Mouse (Mus musculus): ENCODE results near the gene Krt27. TPM values are rescaled to one million over a fixed set of nuclear protein-coding genes. Genes with fewer than 3 reads are reported as not detected.

Gene Krt27
- polyA plus RNA-seq, 1 experiment from 2014 or later = not detected

DNA sequence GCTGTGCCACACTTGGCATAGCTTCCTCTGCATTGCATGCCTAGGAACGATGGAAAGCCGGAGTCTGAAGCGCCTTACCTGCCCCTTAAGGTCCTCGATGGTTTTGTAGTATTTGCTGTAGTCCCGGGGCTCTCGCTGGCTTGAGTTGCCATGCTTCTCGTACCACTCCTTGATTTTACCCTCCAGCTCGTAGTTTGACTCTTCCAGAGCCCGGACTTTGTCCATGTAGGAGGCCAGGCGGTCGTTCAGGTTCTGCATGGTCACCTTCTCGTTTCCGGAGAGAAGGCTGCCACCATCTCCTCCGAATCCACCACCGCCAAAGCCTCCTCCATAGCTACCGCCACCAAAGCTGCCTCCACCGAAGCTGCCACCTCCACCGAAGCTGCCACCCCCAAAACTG lies 37.8 kb upstream of the Krt27 start:
- 96% methylated on average over 18 of the region's 18 CpGs for WGBS
- no peak overlapping the region for H3K4me3 ChIP-seq (replicated peaks; ENCODE audit: low read length)
- no peaks in the 10 kb centered on the region for H3K9me3 ChIP-seq (ENCODE audit: control insufficient read depth, low read length)
- H3K9ac ChIP-seq = no peak overlapping the region
- H3K36me3 ChIP-seq (replicated peaks; ENCODE audit: control insufficient read depth, insufficient read depth) = no peaks in the 10 kb centered on the region
- H3K27me3 ChIP-seq (ENCODE audit: control insufficient read depth, insufficient read depth, low read length) = no peaks in the 10 kb centered on the region
- DNase-seq (ENCODE audit: low spot score) (no peak), ATAC-seq (ENCODE audit: low FRiP score) (no peak)
- H3K27ac ChIP-seq = no peak overlapping the region
- peaks cover 14% of the 10 kb centered on the region for H3K4me1 ChIP-seq (replicated peaks; ENCODE audit: control insufficient read depth, insufficient read depth, low read length)
- no peak overlapping the region for H3K4me2 ChIP-seq (replicated peaks)

DNA sequence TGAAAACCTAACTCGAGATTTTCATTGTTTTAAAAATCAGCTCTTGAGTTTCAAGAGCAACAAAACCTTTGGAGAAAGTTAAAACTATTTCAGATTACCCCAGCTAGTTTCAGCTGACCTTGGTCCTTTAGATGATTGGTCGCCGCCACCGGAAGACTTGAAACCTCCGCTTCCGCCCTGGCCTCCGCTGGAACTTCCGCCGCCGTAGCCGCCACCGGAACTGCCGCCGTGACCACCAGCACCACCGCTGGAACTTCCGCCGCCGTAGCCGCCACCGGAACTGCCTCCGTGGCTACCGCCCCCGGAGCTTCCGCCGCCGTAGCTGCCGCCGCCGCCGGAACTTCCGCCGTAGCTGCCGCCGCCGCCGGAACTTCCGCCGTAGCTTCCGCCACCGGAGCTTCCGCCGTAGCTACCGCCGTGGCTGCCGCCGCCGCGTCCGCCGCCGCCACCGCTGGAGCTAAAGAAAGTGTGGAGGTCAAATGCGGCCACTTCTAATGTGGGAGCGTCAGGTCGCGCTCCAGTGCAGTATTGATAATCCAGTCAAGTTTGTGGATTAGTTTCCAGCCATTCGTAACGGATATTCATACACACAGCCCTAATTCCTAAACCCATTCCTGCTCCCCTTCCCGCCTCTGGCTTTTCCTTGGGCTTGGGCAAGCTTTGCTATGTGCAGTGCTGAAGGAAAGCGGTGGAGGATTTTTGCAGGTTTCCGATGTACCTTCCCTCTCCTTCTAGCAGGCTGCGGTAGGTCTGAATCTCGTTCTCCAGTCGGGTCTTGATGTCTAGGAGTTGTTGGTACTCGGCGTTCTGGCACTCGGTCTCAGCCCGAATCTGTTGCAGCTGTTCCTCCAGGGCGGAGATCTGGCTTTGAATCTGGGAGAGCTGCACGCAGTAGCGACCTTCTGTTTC lies 35.2 kb upstream of the Krt27 start:
- Histone ChIP-seq H3K27me3 (ENCODE audit: control insufficient read depth, insufficient read depth, low read length) (no peaks in the 10 kb centered on the region; the same call in 1 of the 2 replicates), H3K27ac (peak overlapping the region; percentile 93), H3K9me3 (ENCODE audit: control insufficient read depth, low read length) (no peaks in the 10 kb centered on the region), H3K9ac (peak overlapping the region; percentile 76), H3K36me3 (replicated peaks; ENCODE audit: control insufficient read depth, insufficient read depth) (no peaks in the 10 kb centered on the region), H3K4me1 (replicated peaks; ENCODE audit: control insufficient read depth, insufficient read depth, low read length) (peaks cover 14% of the 10 kb centered on the region), H3K4me2 (replicated peaks) (peak overlapping the region; percentile 78), H3K4me3 (replicated peaks; ENCODE audit: low read length) (peak overlapping the region; percentile 51)
- 3% methylated on average over 71 of the region's 71 CpGs for WGBS
- DNase-seq (ENCODE audit: low spot score) (peak; percentile 81), ATAC-seq (ENCODE audit: low FRiP score) (peak; percentile 78)

DNA sequence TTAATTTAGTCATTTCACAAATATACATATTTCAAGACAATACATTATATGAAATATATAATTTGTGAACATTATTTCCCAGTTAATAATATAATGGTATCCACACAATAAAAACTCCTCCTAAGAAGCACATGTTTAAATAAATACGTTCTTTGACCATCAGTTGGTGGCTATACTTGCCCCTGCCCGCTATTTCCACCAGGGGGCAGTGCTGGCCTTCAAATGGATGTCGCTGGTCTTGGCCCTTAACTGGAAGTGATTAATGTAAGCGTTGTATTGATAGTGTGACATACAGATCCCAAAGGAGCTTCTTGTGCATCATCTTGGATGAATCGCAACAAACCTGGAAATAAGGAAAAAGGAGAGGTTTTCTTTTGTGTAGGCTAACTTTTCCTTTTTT lies 28.7 kb upstream of the Krt27 start:
- DNase-seq (ENCODE audit: low spot score) = peak; percentile 79
- Histone ChIP-seq H3K9me3 (ENCODE audit: control insufficient read depth, low read length) (no peaks in the 10 kb centered on the region), H3K27me3 (ENCODE audit: control insufficient read depth, insufficient read depth, low read length) (no peaks in the 10 kb centered on the region; the same call in 1 of the 2 replicates), H3K4me2 (replicated peaks) (no peak overlapping the region), H3K36me3 (replicated peaks; ENCODE audit: control insufficient read depth, insufficient read depth) (no peaks in the 10 kb centered on the region), H3K9ac (no peak overlapping the region), H3K4me3 (replicated peaks; ENCODE audit: low read length) (no peak overlapping the region), H3K4me1 (replicated peaks; ENCODE audit: control insufficient read depth, insufficient read depth, low read length) (no peaks in the 10 kb centered on the region), H3K27ac (no peak overlapping the region)
- WGBS = 19% methylated on average over 5 of the region's 5 CpGs
- ATAC-seq (ENCODE audit: low FRiP score) = no peak

DNA sequence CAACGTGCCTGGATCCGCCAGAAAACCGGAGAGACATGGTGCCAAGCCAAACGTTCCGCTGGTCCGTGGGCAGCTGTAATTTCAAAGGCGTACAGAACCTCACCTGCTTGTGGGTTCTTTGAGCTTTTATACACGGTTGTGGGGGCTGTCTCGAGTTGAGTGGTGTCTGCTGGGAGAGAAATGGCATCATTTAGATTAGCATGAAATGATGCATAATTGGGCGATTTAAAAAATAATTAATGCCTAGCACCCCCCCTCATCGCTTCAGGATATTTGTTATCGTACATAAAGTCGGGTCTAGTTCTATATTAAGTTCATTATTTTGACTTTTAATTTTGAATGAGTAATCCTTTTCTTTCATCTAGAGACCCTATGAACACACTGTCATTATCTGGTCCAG lies 23.9 kb upstream of the Krt27 start, which contains the start of gene Krt28:
Krt28 (minus strand) TSS at position 101 of the 400 bp plus-strand sequence.
- H3K4me2 ChIP-seq (replicated peaks) = no peak within 1 kb of the TSS
- DNase-seq (ENCODE audit: low spot score) (no peak), ATAC-seq (ENCODE audit: low FRiP score) (no peak)
- H3K4me3 ChIP-seq (replicated peaks; ENCODE audit: low read length) = no peak within 1 kb of the TSS
- no peaks in the 10 kb centered on the region for H3K27me3 ChIP-seq (ENCODE audit: control insufficient read depth, insufficient read depth, low read length)
- no peak within 1 kb of the TSS for H3K9ac ChIP-seq
- H3K4me1 ChIP-seq (replicated peaks; ENCODE audit: control insufficient read depth, insufficient read depth, low read length) = no peaks in the 10 kb centered on the region
- no peaks in the 10 kb centered on the region for H3K9me3 ChIP-seq (ENCODE audit: control insufficient read depth, low read length)
- no peak within 1 kb of the TSS for H3K27ac ChIP-seq
- H3K36me3 ChIP-seq (replicated peaks; ENCODE audit: control insufficient read depth, insufficient read depth) = no peaks in the 10 kb centered on the region
- WGBS = 83% methylated on average over 13 of the region's 13 CpGs

DNA sequence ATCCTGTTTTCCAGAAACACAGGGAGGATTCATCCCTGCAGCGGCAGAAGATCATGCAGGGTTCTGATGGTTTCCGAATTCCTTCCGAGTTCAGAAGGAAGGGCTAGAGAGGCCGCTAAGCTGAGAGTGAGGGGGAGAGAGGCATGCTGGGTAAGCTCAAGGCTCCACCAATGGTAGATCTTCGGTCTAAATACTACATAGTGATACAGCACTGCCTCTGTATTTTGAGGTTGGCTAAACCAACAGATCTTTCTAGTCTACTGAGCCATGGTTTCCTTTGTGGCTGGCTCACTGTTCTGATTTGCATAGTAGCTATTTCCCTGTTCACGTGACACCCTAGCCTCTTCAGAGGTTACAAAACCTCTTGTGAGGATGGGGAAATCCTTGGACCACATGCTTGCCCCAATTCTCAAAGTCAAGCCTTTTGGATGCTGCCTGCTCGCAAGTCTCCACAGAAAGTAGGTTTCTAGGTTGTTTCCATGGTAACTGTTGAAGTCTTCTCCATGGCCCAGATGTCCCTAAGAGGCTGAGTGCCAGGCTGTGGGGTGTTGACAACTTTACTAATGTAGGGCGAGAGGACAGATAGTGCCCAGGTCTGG lies 19.0 kb upstream of the Krt27 start:
- Histone ChIP-seq H3K9me3 (ENCODE audit: control insufficient read depth, low read length) (no peaks in the 10 kb centered on the region), H3K36me3 (replicated peaks; ENCODE audit: control insufficient read depth, insufficient read depth) (no peaks in the 10 kb centered on the region), H3K27ac (no peak overlapping the region), H3K4me1 (replicated peaks; ENCODE audit: control insufficient read depth, insufficient read depth, low read length) (no peaks in the 10 kb centered on the region), H3K4me2 (replicated peaks) (no peak overlapping the region), H3K27me3 (ENCODE audit: control insufficient read depth, insufficient read depth, low read length) (no peaks in the 10 kb centered on the region), H3K9ac (no peak overlapping the region), H3K4me3 (replicated peaks; ENCODE audit: low read length) (no peak overlapping the region)
- DNase-seq (ENCODE audit: low spot score) (no peak), ATAC-seq (ENCODE audit: low FRiP score) (no peak)
- 83% methylated on average over 8 of the region's 8 CpGs for WGBS

DNA sequence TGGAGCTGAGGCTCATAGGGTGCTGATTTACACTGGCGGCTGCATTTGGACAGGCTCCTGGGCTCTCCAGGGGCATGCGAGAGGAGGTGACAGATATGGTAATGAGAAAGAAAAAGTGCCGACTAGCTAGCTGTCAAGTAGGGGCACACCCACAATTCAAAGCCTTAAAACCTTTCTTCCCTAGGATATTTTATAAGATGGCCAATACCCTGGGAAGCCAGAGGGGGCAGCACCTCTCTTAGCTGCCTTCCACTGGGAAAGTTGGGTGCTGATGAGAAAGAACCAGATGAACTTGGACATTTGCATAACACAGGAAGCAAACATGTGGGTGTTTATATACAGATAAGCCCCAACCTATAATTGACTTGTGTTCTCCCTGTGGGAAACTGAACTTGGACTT lies 18.3 kb upstream of the Krt27 start:
- no peak overlapping the region for H3K27ac ChIP-seq
- no peak overlapping the region for H3K4me3 ChIP-seq (replicated peaks; ENCODE audit: low read length)
- ATAC-seq (ENCODE audit: low FRiP score) = no peak

DNA sequence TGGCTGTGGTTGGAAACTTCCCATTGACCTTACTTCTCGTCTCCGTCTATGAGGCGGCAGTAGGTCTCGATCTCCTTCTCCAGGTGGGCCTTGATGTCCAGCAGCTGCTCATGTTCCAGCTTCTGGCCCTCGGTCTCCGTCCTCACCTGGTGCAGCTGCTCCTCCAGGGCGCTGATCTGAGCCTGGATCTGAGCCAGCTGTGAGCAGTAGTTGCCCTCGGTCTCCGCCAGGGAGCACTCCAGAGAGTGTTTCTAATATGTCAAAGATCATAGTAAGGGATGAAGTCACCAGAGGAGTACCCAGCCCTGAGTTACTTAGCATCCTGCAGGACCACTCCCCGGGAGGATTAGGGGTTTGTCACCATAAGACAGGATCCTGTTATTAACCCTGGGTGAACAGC lies 15.9 kb upstream of the Krt27 start:
- WGBS = 46% methylated on average over 10 of the region's 10 CpGs
- no peak overlapping the region for H3K27ac ChIP-seq
- ATAC-seq (ENCODE audit: low FRiP score) = no peak
- H3K36me3 ChIP-seq (replicated peaks; ENCODE audit: control insufficient read depth, insufficient read depth) = no peaks in the 10 kb centered on the region
- H3K4me1 ChIP-seq (replicated peaks; ENCODE audit: control insufficient read depth, insufficient read depth, low read length) = no peaks in the 10 kb centered on the region
- H3K27me3 ChIP-seq (ENCODE audit: control insufficient read depth, insufficient read depth, low read length) = no peaks in the 10 kb centered on the region
- DNase-seq (ENCODE audit: low spot score) = no peak
- no peaks in the 10 kb centered on the region for H3K9me3 ChIP-seq (ENCODE audit: control insufficient read depth, low read length)
- no peak overlapping the region for H3K4me3 ChIP-seq (replicated peaks; ENCODE audit: low read length)
- no peak overlapping the region for H3K4me2 ChIP-seq (replicated peaks)
- no peak overlapping the region for H3K9ac ChIP-seq

More for the DNA sequence above, 18.3 kb upstream of the Krt27 start:
- Histone ChIP-seq H3K9me3 (ENCODE audit: control insufficient read depth, low read length) (no peaks in the 10 kb centered on the region), H3K36me3 (replicated peaks; ENCODE audit: control insufficient read depth, insufficient read depth) (no peaks in the 10 kb centered on the region), H3K4me1 (replicated peaks; ENCODE audit: control insufficient read depth, insufficient read depth, low read length) (no peaks in the 10 kb centered on the region), H3K4me2 (replicated peaks) (no peak overlapping the region), H3K9ac (no peak overlapping the region), H3K27me3 (ENCODE audit: control insufficient read depth, insufficient read depth, low read length) (no peaks in the 10 kb centered on the region)
- WGBS = 13% methylated on average over 3 of the region's 3 CpGs
- no peak for DNase-seq (ENCODE audit: low spot score)

DNA sequence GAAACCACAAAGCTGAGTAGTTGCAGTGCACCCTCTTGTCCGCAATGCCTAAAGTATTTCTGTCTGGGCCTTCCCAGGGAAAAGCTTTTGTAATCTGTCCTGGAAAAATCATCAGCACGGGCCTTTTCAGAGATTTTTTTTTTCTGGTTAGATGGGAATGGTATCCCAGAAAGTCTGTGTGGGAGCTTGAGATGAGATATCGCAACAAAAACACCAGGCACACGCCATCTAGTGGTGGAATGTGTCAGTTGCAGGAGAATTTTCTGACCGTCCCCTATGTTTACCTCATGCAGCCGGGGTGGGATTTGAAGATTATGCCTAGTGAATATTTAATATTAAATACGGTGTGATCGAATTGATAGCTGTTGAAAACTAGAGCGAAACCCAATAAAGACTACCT lies 13.5 kb upstream of the Krt27 start:
- Histone ChIP-seq H3K9me3 (ENCODE audit: control insufficient read depth, low read length) (no peaks in the 10 kb centered on the region), H3K4me2 (replicated peaks) (no peak overlapping the region), H3K4me3 (replicated peaks; ENCODE audit: low read length) (no peak overlapping the region), H3K27ac (no peak overlapping the region), H3K36me3 (replicated peaks; ENCODE audit: control insufficient read depth, insufficient read depth) (no peaks in the 10 kb centered on the region), H3K4me1 (replicated peaks; ENCODE audit: control insufficient read depth, insufficient read depth, low read length) (no peaks in the 10 kb centered on the region), H3K9ac (no peak overlapping the region), H3K27me3 (ENCODE audit: control insufficient read depth, insufficient read depth, low read length) (no peaks in the 10 kb centered on the region)
- DNase-seq (ENCODE audit: low spot score) (peak; percentile 73), ATAC-seq (ENCODE audit: low FRiP score) (no peak)
- 28% methylated on average over 9 of the region's 9 CpGs for WGBS

DNA sequence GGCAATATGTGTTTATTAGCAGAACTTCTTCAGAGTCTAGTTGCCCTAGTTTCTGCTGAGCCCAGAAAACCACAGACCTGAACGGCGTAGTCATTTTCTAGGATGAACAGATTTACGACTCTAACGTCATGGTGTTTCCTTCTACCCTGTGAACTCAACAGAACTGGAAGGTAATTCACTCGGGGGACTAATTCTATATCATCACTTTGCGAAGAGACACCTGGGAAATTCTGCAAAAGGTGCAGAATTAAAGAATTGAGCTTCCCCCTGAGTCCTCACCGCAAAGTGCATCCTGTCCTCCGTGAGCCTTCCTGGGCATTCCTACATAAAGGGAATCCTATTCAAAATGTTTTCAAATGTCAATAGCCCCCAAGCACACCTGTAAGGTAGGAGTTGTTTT lies 10.5 kb upstream of the Krt27 start:
- no peaks in the 10 kb centered on the region for H3K4me1 ChIP-seq (replicated peaks; ENCODE audit: control insufficient read depth, insufficient read depth, low read length)
- no peak overlapping the region for H3K4me2 ChIP-seq (replicated peaks)
- H3K4me3 ChIP-seq (replicated peaks; ENCODE audit: low read length) = no peak overlapping the region
- no peak overlapping the region for H3K9ac ChIP-seq
- ATAC-seq (ENCODE audit: low FRiP score) (no peak), DNase-seq (ENCODE audit: low spot score) (no peak)
- WGBS = 89% methylated on average over 8 of the region's 8 CpGs
- no peaks in the 10 kb centered on the region for H3K36me3 ChIP-seq (replicated peaks; ENCODE audit: control insufficient read depth, insufficient read depth)
- H3K27ac ChIP-seq = no peak overlapping the region
- no peaks in the 10 kb centered on the region for H3K9me3 ChIP-seq (ENCODE audit: control insufficient read depth, low read length)
- no peaks in the 10 kb centered on the region for H3K27me3 ChIP-seq (ENCODE audit: control insufficient read depth, insufficient read depth, low read length)
